Mouse (Mus musculus) heart, postnatal 0 days (tissue): ENCODE measurements around the gene Myef2.

Experiments used
- CTCF ChIP-seq: IDR thresholded peaks from 2 replicates; pipeline ENCODE4 v1.5.1; 2016; ENCODE audit warnings: antibody characterized with exemption, control low read depth, low read depth
- EP300 ChIP-seq: IDR thresholded peaks from 2 replicates; pipeline ENCODE4 v1.6.1; 2016; ENCODE audit warnings: antibody characterized with exemption, low read depth

DNA sequence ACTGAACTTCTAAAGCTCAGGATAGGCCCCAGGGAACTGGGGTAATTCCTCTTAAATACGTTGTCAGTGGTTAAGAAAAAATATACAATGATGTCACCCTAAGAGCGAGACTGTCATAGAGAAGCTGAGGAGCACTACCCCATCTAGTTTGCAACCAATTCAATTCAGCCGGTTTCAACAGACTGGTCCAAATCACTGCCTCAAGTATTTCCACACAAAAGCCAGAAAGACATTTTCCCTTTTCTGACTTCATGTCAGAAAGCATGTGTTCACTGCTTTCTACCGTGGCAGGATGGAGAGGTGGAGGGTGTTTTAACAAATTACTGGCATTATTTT is 1.2 kb downstream of the Myef2 start:
- TF ChIP-seq CTCF, result no peak
- no peak for TF ChIP-seq EP300
